Mouse (Mus musculus): ENCODE measurements around the gene Gm42906. TPM values are rescaled to one million over a fixed set of nuclear protein-coding genes. Genes with fewer than 3 reads are reported as not detected.

Gm42906 gene
- polyA plus RNA-seq, 1 experiment from 2014 or later = 0.38 TPM

- no peaks in the 10 kb centered on the region for H3K36me3 ChIP-seq
- H3K27ac ChIP-seq = no peak overlapping the region
- no peak for ATAC-seq (replicated peaks; ENCODE audit: insufficient number of reproducible peaks, insufficient read depth, low FRiP score, low read depth)
- peaks cover 18% of the 10 kb centered on the region for H3K4me1 ChIP-seq (replicated peaks)
- H3K4me2 ChIP-seq = no peak overlapping the region
- H3K9ac ChIP-seq = no peak overlapping the region
- H3K4me3 ChIP-seq = no peak overlapping the region
- WGBS = 76% methylated on average over 10 of the region's 10 CpGs
- H3K27me3 ChIP-seq = no peaks in the 10 kb centered on the region
- no peaks in the 10 kb centered on the region for H3K9me3 ChIP-seq (replicated peaks)
These were observed 322.6 kb downstream of the Gm42906 start for GRCm38 (mm10) chr5:151105054-151105971.

DNA sequence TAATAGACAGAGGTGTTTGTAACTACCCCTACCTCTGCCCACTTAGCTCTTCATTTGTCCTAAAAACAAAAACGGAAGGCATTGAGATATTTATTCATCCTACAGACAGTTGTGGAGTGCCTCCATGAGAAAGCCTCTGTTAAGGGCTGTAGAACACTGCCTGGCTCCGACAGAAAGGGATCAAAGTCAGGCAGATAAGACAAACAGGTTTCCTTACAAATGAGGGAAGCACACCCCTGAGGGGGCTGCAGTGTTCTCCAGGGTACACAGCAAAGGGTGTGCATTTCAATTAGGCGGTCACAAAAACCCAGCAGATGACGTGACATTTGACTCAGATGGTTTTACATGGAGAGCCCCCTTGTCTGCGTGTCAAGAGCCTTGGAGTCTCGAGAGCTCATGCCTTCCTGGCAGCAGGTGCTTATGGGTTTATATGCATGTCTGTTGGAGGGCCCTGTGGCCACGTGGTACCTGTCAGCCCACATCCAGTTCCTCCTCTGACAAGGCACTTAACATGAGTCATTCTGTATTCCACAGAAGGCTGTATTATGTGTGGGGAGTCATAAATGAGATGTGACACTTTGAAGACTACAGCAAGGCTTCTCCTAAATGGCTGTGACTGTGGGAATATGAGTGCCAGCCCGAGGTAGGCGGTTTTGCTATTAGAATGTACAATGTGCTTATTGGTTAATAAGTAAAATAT, 323.5 kb downstream of the Gm42906 start:
- H3K4me2 ChIP-seq = no peak overlapping the region
- no peaks in the 10 kb centered on the region for H3K9me3 ChIP-seq (replicated peaks)
- no peak overlapping the region for H3K27ac ChIP-seq
- H3K36me3 ChIP-seq = no peaks in the 10 kb centered on the region
- WGBS = 48% methylated on average over 9 of the region's 9 CpGs
- no peak overlapping the region for H3K4me3 ChIP-seq
- no peak overlapping the region for H3K9ac ChIP-seq
- H3K27me3 ChIP-seq = no peaks in the 10 kb centered on the region
- H3K4me1 ChIP-seq (replicated peaks) = peaks cover 18% of the 10 kb centered on the region
- no peak; the same call in 1 of the 2 replicates for ATAC-seq (replicated peaks; ENCODE audit: insufficient number of reproducible peaks, insufficient read depth, low FRiP score, low read depth)

- H3K36me3 ChIP-seq = no peaks in the 10 kb centered on the region
- H3K9me3 ChIP-seq (replicated peaks) = no peaks in the 10 kb centered on the region
- 52% methylated on average over 4 of the region's 4 CpGs for WGBS
- H3K27ac ChIP-seq = no peak overlapping the region
- no peak for ATAC-seq (replicated peaks; ENCODE audit: insufficient number of reproducible peaks, insufficient read depth, low FRiP score, low read depth)
- H3K4me1 ChIP-seq (replicated peaks) = peaks cover 15% of the 10 kb centered on the region
- H3K27me3 ChIP-seq = no peaks in the 10 kb centered on the region
- H3K9ac ChIP-seq = no peak overlapping the region
- H3K4me3 ChIP-seq = no peak overlapping the region
- no peak overlapping the region for H3K4me2 ChIP-seq
These were observed 324.7 kb downstream of the Gm42906 start for GRCm38 (mm10) chr5:151103284-151103683.

- no peaks in the 10 kb centered on the region for H3K36me3 ChIP-seq
- no peak overlapping the region for H3K9ac ChIP-seq
- no peak overlapping the region for H3K4me2 ChIP-seq
- H3K4me3 ChIP-seq = no peak overlapping the region
- no peak overlapping the region for H3K27ac ChIP-seq
- no peak for ATAC-seq (replicated peaks; ENCODE audit: insufficient number of reproducible peaks, insufficient read depth, low FRiP score, low read depth)
- peaks cover 11% of the 10 kb centered on the region for H3K4me1 ChIP-seq (replicated peaks)
- H3K9me3 ChIP-seq (replicated peaks) = no peaks in the 10 kb centered on the region
- H3K27me3 ChIP-seq = no peaks in the 10 kb centered on the region
- WGBS = 55% methylated on average over 2 of the region's 2 CpGs
These were observed 325.7 kb downstream of the Gm42906 start for GRCm38 (mm10) chr5:151102262-151102661.

DNA sequence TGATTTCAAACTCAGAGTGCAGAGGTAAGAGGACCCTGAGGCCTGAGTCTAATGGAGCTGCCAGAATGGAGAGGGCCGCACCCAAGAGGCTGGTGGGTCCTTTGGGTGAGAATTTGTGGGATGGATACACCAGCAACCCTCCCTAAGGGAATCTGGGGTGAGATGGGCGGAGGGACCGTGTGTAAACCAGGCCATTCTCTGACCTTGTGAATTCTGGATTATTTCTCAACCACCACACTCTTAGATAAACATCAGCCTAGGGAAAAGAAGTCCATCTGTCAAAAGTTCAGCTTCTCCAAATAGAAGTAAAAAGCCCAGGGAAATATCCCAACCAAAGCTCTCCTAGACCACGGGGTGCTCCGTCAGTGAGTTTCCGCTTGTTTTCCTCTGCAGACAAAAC, 332.0 kb downstream of the Gm42906 start:
- H3K4me3 ChIP-seq = no peak overlapping the region
- H3K9ac ChIP-seq = no peak overlapping the region
- no peak overlapping the region for H3K27ac ChIP-seq
- ATAC-seq (replicated peaks; ENCODE audit: insufficient number of reproducible peaks, insufficient read depth, low FRiP score, low read depth) = no peak
- no peaks in the 10 kb centered on the region for H3K27me3 ChIP-seq
- no peaks in the 10 kb centered on the region for H3K9me3 ChIP-seq (replicated peaks)
- H3K4me1 ChIP-seq (replicated peaks) = peaks cover 5% of the 10 kb centered on the region; the same call in 1 of the 2 replicates
- no peak overlapping the region for H3K4me2 ChIP-seq
- peaks cover 7% of the 10 kb centered on the region; the same call in 1 of the 2 replicates for H3K36me3 ChIP-seq
- 72% methylated on average over 6 of the region's 6 CpGs for WGBS

GRCm38 (mm10) chr5:151092886-151093665, 334.9 kb downstream of the Gm42906 start:
- Histone ChIP-seq H3K9me3 (replicated peaks) (no peaks in the 10 kb centered on the region), H3K4me2 (no peak overlapping the region), H3K36me3 (peaks cover 7% of the 10 kb centered on the region; the same call in 1 of the 2 replicates), H3K27me3 (no peaks in the 10 kb centered on the region), H3K4me1 (replicated peaks) (peaks cover 5% of the 10 kb centered on the region; the same call in 1 of the 2 replicates), H3K9ac (no peak overlapping the region), H3K4me3 (no peak overlapping the region), H3K27ac (no peak overlapping the region)
- 54% methylated on average over 3 of the region's 3 CpGs for WGBS
- ATAC-seq (replicated peaks; ENCODE audit: insufficient number of reproducible peaks, insufficient read depth, low FRiP score, low read depth) = no peak

GRCm38 (mm10) chr5:151090996-151091395, 337.0 kb downstream of the Gm42906 start:
- no peak for ATAC-seq (replicated peaks; ENCODE audit: insufficient number of reproducible peaks, insufficient read depth, low FRiP score, low read depth)
- peaks cover 7% of the 10 kb centered on the region; the same call in 1 of the 2 replicates for H3K36me3 ChIP-seq
- no peaks in the 10 kb centered on the region for H3K27me3 ChIP-seq
- H3K4me2 ChIP-seq = no peak overlapping the region
- H3K4me3 ChIP-seq = no peak overlapping the region
- peaks cover 11% of the 10 kb centered on the region for H3K4me1 ChIP-seq (replicated peaks)
- no peak overlapping the region for H3K9ac ChIP-seq
- no peak overlapping the region for H3K27ac ChIP-seq
- 91% methylated on average over 6 of the region's 6 CpGs for WGBS
- H3K9me3 ChIP-seq (replicated peaks) = no peaks in the 10 kb centered on the region

DNA sequence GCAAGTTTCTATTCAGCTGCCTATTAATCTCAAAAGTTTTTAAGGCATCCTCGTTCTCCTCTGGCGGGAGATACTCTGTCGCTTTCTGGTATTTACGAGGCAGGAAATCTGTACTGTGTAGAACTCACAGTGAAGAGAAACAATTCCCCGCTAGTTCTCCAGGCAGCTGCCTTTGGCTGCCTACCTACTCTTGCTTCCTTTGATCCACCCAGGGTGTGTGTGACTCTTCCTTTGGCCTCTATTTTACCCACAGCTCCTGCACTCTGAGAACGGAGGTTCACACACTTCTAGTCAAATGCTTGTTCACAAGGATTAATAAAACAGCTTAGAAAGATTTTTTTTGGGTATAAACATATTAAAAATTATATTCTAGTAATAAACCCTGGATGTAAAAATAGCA, 338.8 kb downstream of the Gm42906 start:
- Histone ChIP-seq H3K27ac (no peak overlapping the region), H3K4me1 (replicated peaks) (peaks cover 11% of the 10 kb centered on the region), H3K36me3 (peaks cover 7% of the 10 kb centered on the region; the same call in 1 of the 2 replicates), H3K27me3 (no peaks in the 10 kb centered on the region), H3K4me2 (no peak overlapping the region), H3K9ac (no peak overlapping the region), H3K9me3 (replicated peaks) (no peaks in the 10 kb centered on the region), H3K4me3 (no peak overlapping the region)
- no peak for ATAC-seq (replicated peaks; ENCODE audit: insufficient number of reproducible peaks, insufficient read depth, low FRiP score, low read depth)
- 59% methylated on average over 6 of the region's 6 CpGs for WGBS

DNA sequence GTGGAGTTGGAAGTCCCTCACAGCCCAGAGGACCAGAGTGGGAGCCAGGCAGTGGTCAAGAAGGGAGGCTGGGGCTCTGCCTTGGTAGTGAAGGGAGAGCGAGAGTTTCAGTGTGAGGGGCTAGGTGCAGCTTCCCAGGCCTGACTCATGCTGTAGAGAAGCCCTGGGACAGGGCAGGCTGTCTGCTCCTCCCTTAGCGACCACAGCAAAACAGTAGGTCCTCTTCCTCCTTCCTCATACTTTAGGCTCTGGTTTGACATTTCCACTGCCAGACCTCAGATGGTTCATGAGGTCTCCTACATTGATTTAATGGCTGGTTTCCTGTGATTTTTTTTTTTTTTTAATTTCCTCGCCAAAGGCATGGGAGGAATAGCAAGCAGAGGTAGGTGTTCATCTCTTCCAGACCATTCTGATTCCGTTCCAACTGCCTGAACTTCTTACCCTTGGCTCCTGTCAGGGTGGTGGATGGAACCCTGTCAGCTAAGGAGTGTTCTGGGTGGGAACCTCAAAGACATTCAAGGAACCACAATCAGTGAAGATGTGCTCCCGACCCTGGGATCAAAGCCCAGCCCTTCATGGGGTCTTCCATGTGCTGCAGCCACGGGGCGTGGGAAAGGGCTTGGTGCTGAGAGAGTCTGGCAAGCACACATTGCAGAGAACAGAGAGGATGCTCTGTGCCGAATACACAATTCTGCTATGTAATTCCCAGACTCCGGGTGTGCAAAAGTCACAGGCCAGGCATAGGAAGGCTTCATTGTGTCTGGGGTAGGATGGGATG, 341.3 kb downstream of the Gm42906 start:
- 51% methylated on average over 9 of the region's 9 CpGs for WGBS
- Histone ChIP-seq H3K4me1 (replicated peaks) (peaks cover 6% of the 10 kb centered on the region; the same call in 1 of the 2 replicates), H3K9ac (no peak overlapping the region), H3K27me3 (no peaks in the 10 kb centered on the region), H3K36me3 (no peaks in the 10 kb centered on the region), H3K9me3 (replicated peaks) (no peaks in the 10 kb centered on the region), H3K4me3 (no peak overlapping the region), H3K27ac (no peak overlapping the region; the same call in 1 of the 2 replicates), H3K4me2 (no peak overlapping the region)
- ATAC-seq (replicated peaks; ENCODE audit: insufficient number of reproducible peaks, insufficient read depth, low FRiP score, low read depth) = no peak

- Histone ChIP-seq H3K9ac (no peak overlapping the region), H3K9me3 (replicated peaks) (no peaks in the 10 kb centered on the region), H3K36me3 (no peaks in the 10 kb centered on the region), H3K4me1 (replicated peaks) (peaks cover 6% of the 10 kb centered on the region; the same call in 1 of the 2 replicates), H3K27me3 (no peaks in the 10 kb centered on the region), H3K27ac (no peak overlapping the region), H3K4me3 (no peak overlapping the region), H3K4me2 (no peak overlapping the region)
- no peak for ATAC-seq (replicated peaks; ENCODE audit: insufficient number of reproducible peaks, insufficient read depth, low FRiP score, low read depth)
- WGBS = 81% methylated on average over 8 of the region's 8 CpGs
These were observed 342.2 kb downstream of the Gm42906 start for GRCm38 (mm10) chr5:151085749-151086148.

Data from heart, embryonic 15.5 days (tissue).